Mouse (Mus musculus) G1E (cell line): ENCODE measurements around the gene Vma21-ps. TPM values are rescaled to one million over a fixed set of nuclear protein-coding genes. Genes with fewer than 3 reads are reported as not detected.

Experiments used
- ATAC-seq: 2 replicates; pipeline ENCODE4 v1.8.0; 2016; ENCODE audit warnings: mild to moderate bottlenecking; ENCODE audit not compliant: insufficient number of reproducible peaks, poor library complexity, low FRiP score, severe bottlenecking; ENCODE audit errors: extremely low read depth
- DNase-seq: peaks from one replicate; pipeline ENCODE4 v3.0.0; 2012; ENCODE audit warnings: low spot score
- H3K27me3 ChIP-seq: 2 replicates; pipeline ENCODE4 v1.6.1; 2012; ENCODE audit warnings: mild to moderate bottlenecking, low read length, inconsistent platforms; ENCODE audit not compliant: insufficient read depth
- H3K36me3 ChIP-seq: replicated peaks from 2 replicates; pipeline ENCODE3; 2012; ENCODE audit warnings: mild to moderate bottlenecking, inconsistent platforms
- H3K4me1 ChIP-seq: 2 replicates; pipeline ENCODE4 v1.6.1; 2012; ENCODE audit warnings: low read depth, low read length, inconsistent platforms, mixed read lengths; ENCODE audit not compliant: insufficient read depth
- H3K4me3 ChIP-seq: 2 replicates; pipeline ENCODE4 v1.5.1; 2012; ENCODE audit warnings: low read depth, mild to moderate bottlenecking, inconsistent platforms, low read length, moderate library complexity, mixed read lengths
- H3K9me3 ChIP-seq: replicated peaks from 2 replicates; pipeline ENCODE4 v1.6.1; 2012; ENCODE audit warnings: inconsistent platforms
- CTCF ChIP-seq: IDR thresholded peaks from 2 replicates; pipeline ENCODE4 v1.5.1; 2012; ENCODE audit warnings: low read depth, low read length, inconsistent platforms, mixed read lengths
- GATA1 ChIP-seq: IDR thresholded peaks from 2 replicates; pipeline ENCODE4 v1.6.1; 2012; ENCODE audit warnings: borderline replicate concordance, low read length, inconsistent platforms, mixed read lengths
- GATA2 ChIP-seq: IDR thresholded peaks from 2 replicates; pipeline ENCODE4 v1.6.1; 2012; ENCODE audit warnings: low read depth, low read length, inconsistent platforms, borderline replicate concordance
- POLR2AphosphoS5 ChIP-seq: IDR thresholded peaks from 2 replicates; pipeline ENCODE4 v1.6.1; 2012; ENCODE audit warnings: low read depth, low read length, inconsistent platforms; ENCODE audit not compliant: insufficient replicate concordance
- TAL1 ChIP-seq: conservative IDR thresholded peaks from 2 replicates; pipeline ENCODE4 v1.6.1; 2012; ENCODE audit warnings: low read depth, low read length, inconsistent platforms, mixed read lengths
- polyA plus RNA-seq: library from polyadenylated mRNA; stranded (reverse); fragments of >175 nt; gene quantifications from 2 replicates; pipeline ENCODE4 v1.2.3, GENCODE M21; 2012
- total RNA-seq, 2 experiments: library from RNA; stranded (forward) in 1 of 2; stranded (reverse) in 1 of 2; fragments of 200-1000 nt in 1 of 2; fragments of >200 nt in 1 of 2; fragmentation: Nextera tagmentation in 1 of 2; gene quantifications; 2 replicates each; pipeline ENCODE4 v1.2.3; 2014 to 2017

Gene Vma21-ps
- total and polyA plus RNA-seq, 3 experiments: not detected

DNA sequence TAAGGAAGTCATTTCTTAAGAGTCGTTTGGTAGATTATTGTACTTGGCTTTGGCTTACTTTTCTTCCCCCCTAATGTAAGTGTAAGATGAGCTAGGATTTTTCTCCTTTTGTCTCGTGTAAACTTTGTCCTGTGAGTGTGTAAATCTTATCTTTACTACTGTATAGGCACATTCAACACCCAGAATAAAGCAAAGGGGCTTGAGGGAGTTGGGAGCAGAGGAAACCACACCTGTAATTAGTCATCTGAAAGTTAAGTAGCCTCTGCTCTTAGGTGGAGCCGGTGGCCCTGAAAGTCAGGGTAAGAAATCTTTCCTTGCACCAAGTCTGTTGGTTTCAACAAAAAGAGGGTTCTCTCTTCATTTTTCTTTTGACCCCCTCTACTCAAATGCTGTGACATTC, 23.6 kb downstream of the Vma21-ps start:
- no peak for ATAC-seq
- no peak for DNase-seq
- no peak overlapping the region for H3K4me3 ChIP-seq
- no peak for TF ChIP-seq GATA2
- TF ChIP-seq CTCF: no peak
- no peak for TF ChIP-seq GATA1
- TF ChIP-seq POLR2AphosphoS5: no peak
- TF ChIP-seq TAL1: no peak
- no peaks in the 10 kb centered on the region for H3K4me1 ChIP-seq
- no peaks in the 10 kb centered on the region for H3K27me3 ChIP-seq
- peaks cover 81% of the 10 kb centered on the region for H3K36me3 ChIP-seq
- H3K9me3 ChIP-seq: no peaks in the 10 kb centered on the region

DNA sequence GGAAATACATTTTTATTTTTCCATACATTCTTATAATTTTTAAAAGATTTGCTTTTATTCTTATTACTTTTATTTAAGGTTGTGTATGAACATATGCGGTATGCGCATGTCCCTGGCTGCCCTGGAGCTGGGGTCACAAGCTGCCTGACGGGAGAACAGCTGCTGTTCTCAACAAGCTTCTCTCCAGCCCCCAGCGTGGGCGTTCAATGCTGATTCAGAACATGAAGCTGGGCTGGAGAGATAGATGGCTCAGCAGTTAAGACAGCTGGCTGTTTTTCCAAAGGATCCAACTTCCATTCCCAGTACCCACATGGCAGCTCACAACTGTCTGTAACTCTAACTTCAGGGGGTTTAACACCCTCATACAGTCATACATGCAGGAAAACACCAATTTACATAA, 35.7 kb downstream of the Vma21-ps start:
- Histone ChIP-seq H3K4me1 (peaks cover 4% of the 10 kb centered on the region; the same call in 1 of the 2 replicates), H3K4me3 (no peak overlapping the region), H3K27me3 (no peaks in the 10 kb centered on the region), H3K36me3 (peaks cover 80% of the 10 kb centered on the region), H3K9me3 (no peaks in the 10 kb centered on the region)
- TF ChIP-seq CTCF (no peak), GATA2 (no peak), TAL1 (no peak), POLR2AphosphoS5 (no peak)
- DNase-seq: no peak
- no peak for ATAC-seq

DNA sequence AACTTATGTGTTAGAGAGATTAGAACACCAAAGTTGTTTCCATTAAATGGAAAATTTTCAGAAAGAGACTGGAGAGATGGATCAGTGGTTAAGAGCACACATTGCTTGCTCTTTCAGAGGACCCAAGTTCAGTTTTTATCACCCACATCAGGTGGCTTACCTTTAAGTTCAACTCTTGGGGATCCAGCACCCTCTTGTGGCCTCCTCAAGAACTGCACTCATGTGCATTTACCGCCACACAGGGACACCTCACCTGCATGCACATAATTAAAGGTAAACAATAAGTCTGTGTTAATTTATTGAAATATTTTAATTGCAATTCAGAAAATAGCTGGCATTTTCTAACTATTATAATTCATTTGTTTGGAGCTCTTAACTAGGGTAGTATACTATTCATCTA, 37.3 kb downstream of the Vma21-ps start:
- Histone ChIP-seq H3K4me1 (peaks cover 4% of the 10 kb centered on the region; the same call in 1 of the 2 replicates), H3K36me3 (peaks cover 80% of the 10 kb centered on the region), H3K9me3 (no peaks in the 10 kb centered on the region), H3K27me3 (no peaks in the 10 kb centered on the region), H3K4me3 (no peak overlapping the region)
- ATAC-seq (no peak; the same call in 1 of the 2 replicates), DNase-seq (no peak)
- TF ChIP-seq CTCF (peak; percentile 45; the same call in 1 of the 2 replicates), GATA2 (no peak), TAL1 (no peak)

Other genes starting within 250 kb of the Vma21-ps start
- 196 and 226 TPM in 2 replicates for gene Smc2, start 58.0 kb downstream of the Vma21-ps start, total RNA-seq (2014; fragmentation: Nextera tagmentation)
- 189 and 227 TPM in 2 replicates for gene Smc2, start 58.0 kb downstream of the Vma21-ps start, total RNA-seq (2017)
- gene Smc2, start 58.0 kb downstream of the Vma21-ps start, polyA plus RNA-seq: 14.7 and 28.7 TPM in 2 replicates
- not detected in 2 replicates for gene Toporsl, start 99.0 kb upstream of the Vma21-ps start, total RNA-seq (2014; fragmentation: Nextera tagmentation)
- 0.05 and 0.12 TPM in 2 replicates for gene Toporsl, start 99.0 kb upstream of the Vma21-ps start, total RNA-seq (2017)
- gene Toporsl, start 99.0 kb upstream of the Vma21-ps start, polyA plus RNA-seq: not detected in 2 replicates